Mouse (Mus musculus): ENCODE measurements around the gene Pbld1. TPM values are rescaled to one million over a fixed set of nuclear protein-coding genes. Genes with fewer than 3 reads are reported as not detected.

Gene Pbld1
- polyA plus RNA-seq, 1 experiment = 0.10 TPM

DNA sequence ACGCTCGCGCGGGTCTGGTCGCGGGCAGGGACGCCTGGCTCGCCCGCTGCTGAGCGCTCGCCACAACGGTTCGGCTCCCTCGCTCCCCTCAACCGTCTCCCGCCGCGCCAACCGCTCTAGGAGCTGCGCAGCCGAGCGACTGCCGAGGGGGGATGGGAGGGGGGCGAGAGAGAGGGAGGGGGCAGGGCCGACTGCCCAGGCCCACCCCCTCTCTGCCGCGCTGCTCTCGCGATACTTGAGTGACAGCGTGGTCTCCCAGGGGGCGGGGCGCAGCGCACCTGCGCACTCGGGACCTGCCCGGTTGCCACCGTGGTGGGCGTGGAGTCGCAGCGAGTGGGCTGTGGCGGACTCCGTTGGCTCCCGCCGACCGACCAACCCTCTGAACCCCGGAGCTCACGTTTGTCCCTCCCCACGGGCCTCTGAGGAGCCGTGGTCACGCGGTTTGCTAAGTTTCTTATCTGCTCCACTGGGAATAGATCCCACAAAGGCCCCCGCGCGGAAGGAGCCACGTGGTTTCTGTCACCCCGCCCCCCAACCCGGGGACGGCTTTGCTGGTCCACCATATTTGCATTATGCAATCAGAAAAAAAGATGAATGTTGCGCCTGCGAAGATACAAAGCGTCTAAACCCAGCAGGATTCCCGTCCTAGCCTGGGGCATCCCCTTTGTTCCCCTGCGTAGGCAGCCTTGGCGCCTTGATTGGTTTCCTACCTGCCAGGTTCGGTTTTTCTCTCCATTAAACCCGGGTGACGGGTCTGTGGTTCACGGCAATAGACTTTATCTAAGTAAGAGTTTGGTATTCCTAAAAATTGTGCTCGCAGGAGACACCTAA, 36.0 kb upstream of the Pbld1 start, which contains the start of the genes Hnrnph3 and Pbld2:
Hnrnph3 (minus strand) TSS at position 469 of the 831 bp plus-strand sequence.
Pbld2 (plus strand) TSS at position 567 of the 831 bp plus-strand sequence.
- Histone ChIP-seq H3K4me3 (replicated peaks) (peak within 1 kb of the TSS; percentile 98), H3K4me1 (peaks cover 41% of the 10 kb centered on the region), H3K36me3 (replicated peaks; ENCODE audit: low read length) (peaks cover 4% of the 10 kb centered on the region), H3K9me3 (peaks cover 8% of the 10 kb centered on the region), H3K27me3 (replicated peaks) (no peaks in the 10 kb centered on the region)
- TF ChIP-seq FLI1 (IDR thresholded peaks at IDR 0.05; ENCODE audit: low read length) (no peak), GATA1 (IDR thresholded peaks at IDR 0.05; ENCODE audit: borderline replicate concordance, low read length) (0 out of 3 replicates have a peak, but pooled peaks have one; percentile 53)

DNA sequence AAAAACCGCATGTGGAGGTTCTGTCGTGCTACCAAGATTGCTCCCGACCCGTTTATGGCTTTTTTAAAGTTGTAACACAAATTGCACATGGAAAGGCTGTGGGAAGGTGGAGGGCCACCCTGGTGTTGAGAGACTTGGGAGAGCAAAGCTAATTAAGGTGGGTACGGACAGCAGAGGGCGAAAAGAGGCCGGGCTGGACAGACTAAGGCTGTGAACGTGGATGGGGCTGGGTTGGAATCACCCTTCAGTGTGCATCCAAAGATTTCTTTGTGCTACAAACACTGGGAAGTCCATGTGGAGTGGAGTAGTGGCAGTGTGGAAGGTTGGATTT, 35.4 kb upstream of the Pbld1 start:
- no peak for TF ChIP-seq FLI1 (IDR thresholded peaks at IDR 0.05; ENCODE audit: low read length)
- no peak for TF ChIP-seq GATA1 (IDR thresholded peaks at IDR 0.05; ENCODE audit: borderline replicate concordance, low read length)
- peaks cover 38% of the 10 kb centered on the region for H3K4me1 ChIP-seq
- peaks cover 8% of the 10 kb centered on the region for H3K9me3 ChIP-seq
- peak overlapping the region; percentile 98 for H3K4me3 ChIP-seq (replicated peaks)
- no peaks in the 10 kb centered on the region for H3K27me3 ChIP-seq (replicated peaks)
- H3K36me3 ChIP-seq (replicated peaks; ENCODE audit: low read length) = peaks cover under 1% of the 10 kb centered on the region

GRCm38 (mm10) chr10:63025016-63025415, 34.9 kb upstream of the Pbld1 start:
- H3K4me3 ChIP-seq (replicated peaks) = peak overlapping the region; percentile 98

GRCm38 (mm10) chr10:63025491-63026011, 34.4 kb upstream of the Pbld1 start:
- no peaks in the 10 kb centered on the region for H3K36me3 ChIP-seq (replicated peaks; ENCODE audit: low read length)
- H3K27me3 ChIP-seq (replicated peaks) = peaks cover 2% of the 10 kb centered on the region
- H3K4me3 ChIP-seq (replicated peaks) = peak overlapping the region; percentile 7
- TF ChIP-seq GATA1 (IDR thresholded peaks at IDR 0.05; ENCODE audit: borderline replicate concordance, low read length) (no peak), FLI1 (IDR thresholded peaks at IDR 0.05; ENCODE audit: low read length) (no peak)
- H3K4me1 ChIP-seq = peaks cover 33% of the 10 kb centered on the region
- H3K9me3 ChIP-seq = peaks cover 8% of the 10 kb centered on the region

More at GRCm38 (mm10) chr10:63025016-63025415, 34.9 kb upstream of the Pbld1 start:
- no peaks in the 10 kb centered on the region for H3K27me3 ChIP-seq (replicated peaks)
- H3K9me3 ChIP-seq = peaks cover 8% of the 10 kb centered on the region
- H3K4me1 ChIP-seq = peaks cover 38% of the 10 kb centered on the region
- TF ChIP-seq GATA1 (IDR thresholded peaks at IDR 0.05; ENCODE audit: borderline replicate concordance, low read length) = no peak
- no peak for TF ChIP-seq FLI1 (IDR thresholded peaks at IDR 0.05; ENCODE audit: low read length)
- H3K36me3 ChIP-seq (replicated peaks; ENCODE audit: low read length) = no peaks in the 10 kb centered on the region

DNA sequence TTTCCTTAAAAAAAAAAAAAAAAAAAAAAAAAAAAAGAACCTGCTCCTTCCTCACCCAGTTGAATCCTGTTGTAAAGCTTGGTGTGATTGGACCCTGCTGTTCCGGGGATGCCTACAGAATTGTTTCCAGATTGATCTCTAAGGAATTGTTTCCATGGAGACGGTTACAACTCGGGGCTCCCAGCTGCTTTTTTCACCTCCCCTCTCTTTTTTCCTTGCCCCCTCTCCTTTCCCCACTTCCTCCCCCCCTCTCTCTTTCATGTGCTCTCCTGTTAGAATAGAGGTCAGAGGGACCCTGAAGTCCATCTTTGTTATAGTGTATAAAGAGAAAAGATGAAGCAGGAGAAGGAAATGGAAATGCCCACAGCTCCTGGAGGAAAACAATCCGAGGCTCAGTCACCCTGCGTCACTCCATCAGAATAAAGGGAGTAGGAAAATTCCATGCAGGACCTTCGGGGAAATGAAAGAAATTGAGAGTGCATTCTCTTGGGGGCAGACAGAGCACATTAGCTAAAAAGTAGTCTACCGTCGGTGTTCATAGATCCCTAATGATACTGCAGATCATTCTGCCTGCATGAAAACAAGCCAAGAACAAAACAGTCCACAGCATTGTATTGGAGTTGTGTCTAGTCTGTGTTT, 33.7 kb upstream of the Pbld1 start:
- no peaks in the 10 kb centered on the region for H3K36me3 ChIP-seq (replicated peaks; ENCODE audit: low read length)
- TF ChIP-seq FLI1 (IDR thresholded peaks at IDR 0.05; ENCODE audit: low read length) (no peak), GATA1 (IDR thresholded peaks at IDR 0.05; ENCODE audit: borderline replicate concordance, low read length) (no peak)
- H3K4me3 ChIP-seq (replicated peaks) = no peak overlapping the region
- peaks cover 8% of the 10 kb centered on the region for H3K9me3 ChIP-seq
- H3K4me1 ChIP-seq = peaks cover 26% of the 10 kb centered on the region
- peaks cover 2% of the 10 kb centered on the region for H3K27me3 ChIP-seq (replicated peaks)

DNA sequence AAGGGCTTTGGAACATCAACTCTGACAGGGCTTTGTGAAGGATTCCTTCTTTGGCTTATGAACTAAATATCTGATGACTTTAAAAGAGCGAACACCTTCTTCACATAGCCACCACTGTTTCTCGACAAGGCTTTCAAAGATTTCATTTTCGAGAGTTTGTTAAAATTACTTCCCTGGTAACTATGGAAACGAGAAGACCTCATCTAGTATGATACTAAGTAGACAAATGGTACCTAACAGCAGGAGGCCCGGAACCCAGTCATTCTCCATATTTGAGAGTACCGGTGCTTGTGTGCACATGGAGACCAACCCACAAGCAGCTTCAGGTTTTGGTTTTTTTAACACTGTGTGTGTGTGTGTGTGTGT, 33.2 kb upstream of the Pbld1 start:
- TF ChIP-seq GATA1 (IDR thresholded peaks at IDR 0.05; ENCODE audit: borderline replicate concordance, low read length) (no peak), FLI1 (IDR thresholded peaks at IDR 0.05; ENCODE audit: low read length) (no peak)
- Histone ChIP-seq H3K27me3 (replicated peaks) (peaks cover 2% of the 10 kb centered on the region), H3K36me3 (replicated peaks; ENCODE audit: low read length) (no peaks in the 10 kb centered on the region), H3K4me1 (peaks cover 21% of the 10 kb centered on the region), H3K4me3 (replicated peaks) (no peak overlapping the region), H3K9me3 (peaks cover 8% of the 10 kb centered on the region)

DNA sequence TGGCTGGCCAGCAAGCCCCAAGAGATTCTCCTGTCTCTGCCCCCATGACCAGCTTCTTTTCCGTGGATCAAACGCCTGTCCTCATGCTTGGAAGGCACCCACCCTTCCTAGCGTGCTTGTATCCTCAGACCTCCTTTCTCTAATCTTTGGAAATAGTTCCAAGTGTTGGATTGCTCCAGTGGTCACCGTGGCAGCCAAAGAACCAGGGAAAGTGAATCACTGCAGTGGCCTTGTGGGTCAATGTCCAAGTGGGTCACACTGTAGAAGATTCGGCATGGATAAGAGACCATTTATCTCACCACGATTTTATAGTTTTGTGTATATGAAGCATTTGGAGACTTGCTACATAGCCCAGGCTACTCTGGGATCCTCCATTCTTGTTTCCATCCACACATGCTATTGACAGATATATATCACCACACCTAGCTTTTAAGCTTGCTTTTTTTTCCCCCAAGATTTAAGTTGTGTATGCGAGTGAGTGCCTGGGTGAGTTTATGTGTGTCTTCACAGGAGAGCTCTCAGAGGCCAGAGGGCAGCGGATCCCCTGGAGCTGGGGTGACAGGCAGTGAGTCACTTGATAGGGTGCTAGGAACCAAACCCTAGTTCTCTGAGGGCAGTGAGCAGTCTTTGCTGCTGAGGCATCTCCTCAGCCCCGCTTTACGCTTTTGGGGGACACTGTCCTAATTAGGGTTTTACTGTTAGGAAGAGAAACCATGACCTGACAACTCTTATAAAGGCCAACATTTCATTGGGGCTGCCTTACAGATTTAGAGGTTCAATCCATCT, 32.4 kb upstream of the Pbld1 start:
- no peaks in the 10 kb centered on the region for H3K36me3 ChIP-seq (replicated peaks; ENCODE audit: low read length)
- TF ChIP-seq GATA1 (IDR thresholded peaks at IDR 0.05; ENCODE audit: borderline replicate concordance, low read length) = no peak
- no peak for TF ChIP-seq FLI1 (IDR thresholded peaks at IDR 0.05; ENCODE audit: low read length)
- H3K4me1 ChIP-seq = peaks cover 21% of the 10 kb centered on the region
- H3K4me3 ChIP-seq (replicated peaks) = no peak overlapping the region
- H3K9me3 ChIP-seq = peaks cover 8% of the 10 kb centered on the region
- peaks cover 2% of the 10 kb centered on the region for H3K27me3 ChIP-seq (replicated peaks)

GRCm38 (mm10) chr10:63028396-63028795, 31.6 kb upstream of the Pbld1 start:
- TF ChIP-seq FLI1 (IDR thresholded peaks at IDR 0.05; ENCODE audit: low read length) (no peak), GATA1 (IDR thresholded peaks at IDR 0.05; ENCODE audit: borderline replicate concordance, low read length) (no peak)
- Histone ChIP-seq H3K9me3 (peaks cover 8% of the 10 kb centered on the region), H3K4me3 (replicated peaks) (no peak overlapping the region), H3K4me1 (peaks cover 21% of the 10 kb centered on the region), H3K36me3 (replicated peaks; ENCODE audit: low read length) (no peaks in the 10 kb centered on the region), H3K27me3 (replicated peaks) (peaks cover 2% of the 10 kb centered on the region)

DNA sequence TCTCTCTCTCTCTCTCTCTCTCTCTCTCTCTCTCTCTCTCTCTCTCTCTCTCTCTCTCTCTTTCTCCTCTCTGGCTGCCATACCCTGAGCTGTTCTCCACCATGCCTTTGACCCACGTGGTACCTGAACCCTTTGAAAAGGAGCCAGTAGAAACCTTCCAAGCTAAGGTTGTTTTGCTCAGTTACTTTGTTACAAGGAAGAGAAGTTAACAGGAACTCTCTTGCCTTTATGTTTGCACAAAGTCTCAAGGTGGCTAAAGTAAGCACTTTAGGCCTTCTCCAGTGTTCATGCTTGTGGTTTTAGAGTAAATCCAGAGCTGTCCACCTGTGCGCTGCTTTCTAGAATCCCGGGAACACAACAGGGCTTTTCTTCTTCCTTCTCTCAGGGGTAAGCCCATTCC, 27.7 kb upstream of the Pbld1 start:
- TF ChIP-seq FLI1 (IDR thresholded peaks at IDR 0.05; ENCODE audit: low read length) (no peak), GATA1 (IDR thresholded peaks at IDR 0.05; ENCODE audit: borderline replicate concordance, low read length) (no peak)
- Histone ChIP-seq H3K36me3 (replicated peaks; ENCODE audit: low read length) (no peaks in the 10 kb centered on the region), H3K4me1 (peaks cover 16% of the 10 kb centered on the region), H3K27me3 (replicated peaks) (peaks cover 4% of the 10 kb centered on the region), H3K4me3 (replicated peaks) (no peak overlapping the region), H3K9me3 (peaks cover 8% of the 10 kb centered on the region)

All from megakaryocyte, embryonic 14.5 days (primary cell).